Mouse (Mus musculus) monocyte, adult 5-6 weeks (primary cell): ENCODE measurements around the gene Sox10. TPM values are rescaled to one million over a fixed set of nuclear protein-coding genes. Genes with fewer than 3 reads are reported as not detected.

Experiments used
- ATAC-seq: fragments of 153-309, 156-312 bp; replicated peaks from 2 replicates; pipeline ENCODE4 v1.8.0; 2017; ENCODE audit warnings: mild to moderate bottlenecking; ENCODE audit not compliant: low TSS enrichment, insufficient number of reproducible peaks, severe bottlenecking, poor library complexity, low FRiP score
- total RNA-seq: library from RNA; stranded (forward); fragments of 200-1000, 200-491, 200-594 nt; gene quantifications from 3 replicates; pipeline ENCODE4 v1.2.3, GENCODE M21; 2017

Gene Sox10
- total RNA-seq, 1 experiment from 2014 or later, result not detected

GRCm38 (mm10) chr15:79166712-79167111 is 1.7 kb upstream of the Sox10 start:
- no peak for ATAC-seq

- no peak for ATAC-seq
Observed at GRCm38 (mm10) chr15:79164251-79164650, 789 bp downstream of the Sox10 start.

GRCm38 (mm10) chr15:79162822-79163221 is 2.2 kb downstream of the Sox10 start:
- ATAC-seq, result no peak

- no peak for ATAC-seq
Observed at GRCm38 (mm10) chr15:79162301-79162700, 2.7 kb downstream of the Sox10 start.

- ATAC-seq, result no peak
Observed at GRCm38 (mm10) chr15:79155572-79155971, 9.5 kb downstream of the Sox10 start.

GRCm38 (mm10) chr15:79152709-79153108 is 12.3 kb downstream of the Sox10 start:
- ATAC-seq, result no peak

GRCm38 (mm10) chr15:79151881-79152280 is 13.2 kb downstream of the Sox10 start:
- no peak for ATAC-seq

GRCm38 (mm10) chr15:79148533-79148932 is 16.5 kb downstream of the Sox10 start:
- ATAC-seq, result peak; percentile 72

- ATAC-seq, result no peak
Observed at GRCm38 (mm10) chr15:79145522-79145921, 19.5 kb downstream of the Sox10 start.

GRCm38 (mm10) chr15:79144021-79144420 is 21.0 kb downstream of the Sox10 start:
- ATAC-seq, result no peak

- no peak for ATAC-seq
Observed at GRCm38 (mm10) chr15:79143316-79143715, 21.7 kb downstream of the Sox10 start.

GRCm38 (mm10) chr15:79141566-79141917 is 23.5 kb downstream of the Sox10 start:
- no peak; the same call in 1 of the 2 replicates for ATAC-seq

GRCm38 (mm10) chr15:79140866-79141565 is 24.0 kb downstream of the Sox10 start, which contains the start of the genes Polr2f and 1700088E04Rik:
TSS of gene Polr2f (plus strand) at chr15:79141009.
TSS of gene 1700088E04Rik (minus strand) at chr15:79141253.
- peak; percentile 92 for ATAC-seq

GRCm38 (mm10) chr15:79139640-79140039 is 25.4 kb downstream of the Sox10 start:
- no peak for ATAC-seq

- no peak for ATAC-seq
Observed at GRCm38 (mm10) chr15:79135783-79136575, 29.1 kb downstream of the Sox10 start.

GRCm38 (mm10) chr15:79135332-79135731 is 29.7 kb downstream of the Sox10 start:
- ATAC-seq, result no peak

- ATAC-seq, result no peak
Observed at GRCm38 (mm10) chr15:79134496-79135270, 30.4 kb downstream of the Sox10 start.

- no peak for ATAC-seq
Observed at GRCm38 (mm10) chr15:79133191-79133661, 31.8 kb downstream of the Sox10 start.

- ATAC-seq, result no peak
Observed at GRCm38 (mm10) chr15:79131442-79131841, 33.6 kb downstream of the Sox10 start.
